Mouse (Mus musculus) activated CD4-positive, CD25-positive, alpha-beta regulatory T cell, adult 4 months (primary cell): ENCODE measurements around the gene Rps21. TPM values are rescaled to one million over a fixed set of nuclear protein-coding genes. Genes with fewer than 3 reads are reported as not detected.
"Not testable (repeated sequence)": the region's sequence is repeated elsewhere in the genome, so short reads cannot be mapped to it uniquely, and the experiment has no call there.

Source experiments
- ATAC-seq: one replicate; pipeline ENCODE4 v1.8.0; 2017
- polyA plus RNA-seq, 2 experiments: library from polyadenylated mRNA; unstranded; fragments of 100-300 nt; shearing (Covaris generic); gene quantifications; one replicate each; pipeline ENCODE4 v1.2.1; 2017

The Rps21 gene
- polyA plus RNA-seq, 2 experiments from 2014 or later, result 1,181 to 1,680 TPM

GRCm38 (mm10) chr2:180259826-180260609 lies 2.8 kb downstream of the Rps21 start:
- not testable (repeated sequence) for ATAC-seq

DNA sequence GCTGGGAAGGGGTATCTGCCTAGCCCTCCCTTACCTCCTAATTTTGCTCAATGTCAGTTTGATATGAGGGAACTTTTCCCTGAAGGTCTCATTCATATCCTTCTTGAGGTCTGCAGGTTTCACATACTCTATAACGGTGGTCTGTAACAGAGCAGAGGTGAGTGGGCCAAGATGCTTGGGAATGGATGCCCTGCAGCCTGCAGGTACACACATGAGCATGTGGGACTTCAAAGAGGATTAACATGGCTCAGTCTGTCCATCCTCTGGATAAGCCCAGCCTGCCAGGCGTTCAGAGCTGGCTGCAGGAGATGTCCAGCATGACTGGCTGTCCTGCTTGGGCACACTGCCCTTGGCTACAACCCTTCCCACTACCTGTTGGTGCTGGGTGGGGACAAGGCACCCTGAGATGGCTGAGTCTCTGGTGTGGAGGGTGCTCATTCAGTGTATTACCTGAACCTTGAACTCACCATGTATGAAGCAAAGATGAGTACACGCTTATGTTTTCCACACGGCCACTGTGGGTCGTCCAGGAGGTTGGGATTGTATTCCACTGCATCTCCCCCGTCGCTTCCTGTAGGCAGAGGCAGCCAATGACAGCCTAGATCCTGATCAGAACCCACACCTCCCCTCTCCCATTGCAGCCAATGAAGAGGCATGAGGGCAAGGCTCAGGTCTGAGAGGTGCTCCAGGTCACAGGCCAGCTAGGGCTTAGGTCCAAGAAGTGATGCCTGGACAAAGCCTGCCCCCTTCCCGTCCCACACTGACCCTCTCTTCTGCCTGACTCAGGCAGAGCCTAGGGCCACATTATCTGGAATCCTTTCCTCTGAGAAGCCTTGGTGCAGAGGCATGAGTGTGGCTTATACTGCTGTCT lies 3.7 kb downstream of the Rps21 start:
- ATAC-seq, result no peak

DNA sequence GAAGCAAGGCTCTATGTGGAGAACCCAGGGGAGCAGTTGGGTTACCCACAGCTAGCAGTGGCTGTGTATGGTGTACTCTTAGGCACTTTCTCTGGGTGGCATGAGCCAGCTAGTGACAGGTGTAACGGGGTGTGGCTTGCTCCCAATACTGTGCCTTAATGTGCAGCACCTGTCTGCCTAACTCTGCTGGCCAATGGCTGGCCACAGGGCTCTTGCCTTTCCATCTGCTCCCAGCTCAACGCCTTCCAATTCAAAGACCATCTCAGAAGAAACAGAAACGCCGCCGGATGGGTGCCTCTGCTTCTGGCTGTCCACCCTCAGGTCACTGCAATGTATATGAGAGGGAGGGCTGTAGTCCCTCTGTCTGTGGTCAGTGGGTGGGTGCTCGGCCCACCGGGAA lies 4.7 kb downstream of the Rps21 start:
- ATAC-seq, result no peak

DNA sequence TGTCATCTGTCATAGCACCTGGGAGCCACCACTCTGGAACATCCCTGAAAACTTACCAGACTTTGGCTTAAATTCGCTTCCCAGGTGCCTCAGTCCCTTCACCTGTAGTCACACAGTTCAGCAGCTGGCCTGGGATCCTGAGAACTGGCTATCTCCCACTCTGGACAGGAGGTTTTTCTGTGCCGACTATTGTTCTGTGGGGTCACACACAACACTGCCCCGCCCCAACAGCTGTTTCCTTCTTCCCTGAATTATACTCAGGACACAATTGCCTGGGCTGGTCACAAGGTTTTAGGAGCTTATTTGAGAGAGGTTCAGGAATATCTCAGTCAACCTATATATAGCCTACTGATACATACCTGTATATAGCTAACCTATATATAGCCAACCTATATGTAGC lies 5.3 kb downstream of the Rps21 start:
- ATAC-seq, result no peak

GRCm38 (mm10) chr2:180262891-180263290 lies 5.7 kb downstream of the Rps21 start:
- no peak for ATAC-seq

DNA sequence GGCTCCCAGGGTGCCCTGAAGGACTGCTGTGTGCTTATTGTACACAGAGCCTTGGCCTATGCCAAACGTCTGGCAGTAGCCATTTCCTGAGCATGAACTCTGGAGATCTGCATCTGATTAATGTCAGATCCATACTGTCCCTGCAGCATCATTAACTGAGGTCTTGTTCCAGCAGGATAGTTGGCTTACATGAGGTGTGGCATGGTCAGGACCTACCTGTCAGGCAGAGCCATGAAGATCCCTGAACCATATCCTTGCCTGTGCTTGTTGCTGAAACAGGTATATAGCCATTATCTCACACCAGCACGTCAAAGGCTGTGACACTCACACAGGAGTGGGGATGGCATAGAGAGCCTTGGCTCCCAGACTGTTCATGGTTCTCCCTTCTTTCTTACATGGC lies 10.8 kb downstream of the Rps21 start:
- no peak for ATAC-seq

- ATAC-seq, result no peak
Measured at GRCm38 (mm10) chr2:180269329-180269728, 12.2 kb downstream of the Rps21 start.

GRCm38 (mm10) chr2:180270537-180271255 lies 13.5 kb downstream of the Rps21 start:
- no peak for ATAC-seq

DNA sequence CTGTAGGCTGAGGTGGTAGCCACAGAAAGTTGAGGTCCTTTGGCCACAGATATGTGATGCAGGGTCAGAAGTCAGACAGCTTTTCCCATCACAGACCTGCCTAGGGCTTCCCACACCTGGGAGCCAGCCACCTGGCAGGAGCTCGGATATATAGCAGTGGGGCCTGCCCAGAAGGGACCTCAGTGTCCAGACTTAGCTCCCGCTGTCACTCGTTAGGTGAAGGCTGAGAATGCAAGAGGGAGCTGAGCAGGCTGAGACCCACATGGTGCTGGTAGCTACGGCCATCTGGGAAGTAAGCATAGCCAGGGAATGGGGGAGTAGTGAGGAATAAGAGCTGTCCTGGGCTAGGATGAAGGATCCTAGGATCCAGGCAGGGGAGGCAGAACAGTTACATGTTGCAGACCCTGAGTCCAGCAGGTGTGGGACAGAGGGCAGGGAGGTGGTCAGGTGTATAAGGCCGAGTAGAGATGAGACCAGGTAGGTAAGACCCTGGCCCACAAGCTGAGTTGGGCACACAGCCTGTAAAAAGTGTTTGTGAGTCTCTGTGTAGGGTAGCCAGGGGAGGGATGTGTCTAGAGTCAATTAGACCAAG lies 14.7 kb downstream of the Rps21 start:
- no peak for ATAC-seq

GRCm38 (mm10) chr2:180272884-180273321 lies 15.7 kb downstream of the Rps21 start:
- ATAC-seq, result no peak

DNA sequence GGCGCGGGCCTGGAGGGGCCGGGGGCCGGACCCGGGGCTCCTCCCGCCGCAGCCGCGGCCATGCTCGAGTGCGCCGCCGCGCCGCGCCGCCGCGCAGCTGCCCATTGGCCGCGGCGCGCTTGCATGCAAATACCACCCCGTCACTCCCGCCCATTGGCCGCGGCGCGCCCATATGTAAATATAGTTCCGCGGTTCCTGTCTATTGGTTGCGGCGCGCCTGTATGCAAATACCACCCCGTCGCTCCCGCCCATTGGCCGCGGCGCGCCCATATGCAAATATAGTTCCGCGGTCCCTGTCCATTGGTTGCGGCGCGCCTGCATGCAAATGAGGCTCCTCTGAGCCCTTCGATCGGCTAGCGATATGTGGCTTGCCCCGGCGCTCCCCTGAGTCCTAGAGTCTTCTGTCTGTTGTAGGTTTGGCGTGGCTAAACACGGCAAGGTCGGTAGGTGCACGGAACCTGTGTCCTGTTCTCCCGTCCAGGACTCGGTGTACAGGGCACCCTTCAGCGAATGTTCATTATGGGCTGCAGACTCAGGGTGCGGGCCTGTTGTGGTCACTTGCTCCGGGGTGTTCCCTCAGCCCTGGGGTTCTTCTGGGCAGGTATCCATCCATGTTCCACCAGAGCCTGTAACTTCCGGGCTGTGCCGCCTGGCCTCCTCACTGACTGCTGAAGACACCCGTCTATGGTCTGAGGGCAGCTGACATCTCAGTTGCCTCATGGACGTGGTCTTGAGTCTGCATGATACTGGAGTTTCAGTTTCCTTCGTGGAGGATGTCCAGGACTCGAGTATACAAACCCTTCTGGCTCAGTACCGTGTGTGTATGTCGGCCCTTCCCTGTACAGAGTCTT lies 16.4 kb downstream of the Rps21 start, which contains the start of gene Cables2:
Gene Cables2, minus strand, starts transcription at position 103 of the 851 bp plus-strand sequence.
- ATAC-seq, result peak; percentile 79

GRCm38 (mm10) chr2:180274523-180274922 lies 17.3 kb downstream of the Rps21 start:
- ATAC-seq, result no peak

- ATAC-seq, result peak; percentile 20
Measured at GRCm38 (mm10) chr2:180275836-180276235, 18.7 kb downstream of the Rps21 start.

- no peak for ATAC-seq
Measured at GRCm38 (mm10) chr2:180276385-180276784, 19.2 kb downstream of the Rps21 start.

- peak; percentile 58 for ATAC-seq
Measured at GRCm38 (mm10) chr2:180276851-180277259, 19.7 kb downstream of the Rps21 start.

GRCm38 (mm10) chr2:180277773-180278320 lies 20.7 kb downstream of the Rps21 start:
- no peak for ATAC-seq

DNA sequence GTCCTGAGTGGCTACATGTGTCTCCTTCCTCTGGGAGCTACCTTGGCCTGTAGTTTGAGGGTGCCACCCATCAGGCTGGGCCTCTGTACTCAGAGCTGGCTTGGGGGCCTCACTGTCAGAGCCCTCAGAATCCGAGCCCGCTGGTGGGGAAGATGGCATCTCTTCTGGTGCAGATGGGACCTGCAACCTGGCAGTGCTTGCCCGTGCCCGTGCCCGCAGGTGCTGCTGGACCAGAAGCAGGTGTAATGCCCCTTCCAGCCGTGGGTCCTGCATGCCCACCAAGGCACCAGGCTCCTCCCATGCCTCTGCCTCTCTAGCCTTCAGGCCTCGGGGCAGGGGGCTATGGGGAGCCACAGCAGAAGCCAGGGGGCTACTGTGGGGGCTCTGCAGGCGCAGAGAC lies 22.1 kb downstream of the Rps21 start:
- ATAC-seq, result no peak

DNA sequence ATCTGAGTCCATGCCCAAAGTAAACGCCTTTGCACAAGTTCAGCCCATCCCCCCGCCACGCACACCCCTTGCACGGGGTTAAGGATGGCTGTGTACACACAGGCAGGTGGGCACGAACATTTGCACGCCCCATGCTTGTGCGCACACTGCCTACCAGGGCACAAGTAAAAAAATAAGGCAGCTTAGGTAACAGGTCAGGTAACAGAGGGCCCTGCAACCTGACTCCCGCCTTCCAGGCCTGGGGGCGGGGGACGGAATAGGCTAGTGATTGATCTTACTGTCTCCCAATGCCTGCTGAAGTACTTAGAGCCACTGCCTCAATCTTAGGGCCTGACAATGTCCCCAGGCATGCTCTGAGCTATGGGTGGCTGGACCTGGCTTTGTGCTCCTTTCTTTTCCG lies 31.8 kb downstream of the Rps21 start:
- no peak for ATAC-seq

GRCm38 (mm10) chr2:180289440-180290108 lies 32.4 kb downstream of the Rps21 start, which contains the start of gene Rbbp8nl:
Rbbp8nl (minus strand) TSS chr2:180289879.
- ATAC-seq, result no peak

DNA sequence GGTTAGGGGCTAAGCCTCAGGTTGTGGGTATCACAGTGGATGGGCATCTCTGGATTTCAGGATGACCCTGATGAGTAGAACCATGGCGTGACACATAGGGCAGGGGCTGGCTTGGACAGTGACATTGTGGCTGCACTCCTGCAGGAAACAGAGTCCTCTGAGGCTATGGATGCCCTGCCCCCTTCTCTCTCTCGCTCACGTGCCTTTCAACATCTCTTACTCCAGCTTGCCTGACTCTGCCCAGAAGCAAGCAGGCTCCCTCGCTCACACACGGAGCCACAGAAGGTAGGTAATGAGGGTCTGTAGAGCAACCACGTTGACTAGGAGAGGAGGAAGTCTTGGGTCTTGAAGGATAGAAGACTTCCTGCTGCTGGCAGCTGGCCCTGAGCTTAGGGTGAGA lies 33.3 kb downstream of the Rps21 start:
- ATAC-seq, result no peak

- no peak for ATAC-seq
Measured at GRCm38 (mm10) chr2:180291566-180291965, 34.4 kb downstream of the Rps21 start.
